Mouse (Mus musculus) midbrain, postnatal 0 days (tissue): ENCODE results near the gene Anp32e. TPM values are rescaled to one million over a fixed set of nuclear protein-coding genes. Genes with fewer than 3 reads are reported as not detected.
"Not testable (repeated sequence)": the region's sequence is repeated elsewhere in the genome, so short reads cannot be mapped to it uniquely, and the experiment has no call there.

Experiments
- ATAC-seq: fragments of 200-750 bp; cut with Nextera tagmentation; 2 replicates; pipeline ENCODE4 v1.8.0; 2017; ENCODE audit warnings: moderate number of reproducible peaks, mild to moderate bottlenecking, moderate TSS enrichment, moderate library complexity; ENCODE audit not compliant: low FRiP score
- DNase-seq: peaks from one replicate; pipeline ENCODE4 v3.0.0-alpha.2; 2015; ENCODE audit warnings: low spot score
- H3K27ac ChIP-seq: fragments of 300-500 bp; sonication (generic); 2 replicates; pipeline ENCODE4 v1.5.1; 2014; ENCODE audit warnings: low read depth, mild to moderate bottlenecking, low read length, mixed read lengths
- H3K27me3 ChIP-seq: fragments of 300-500 bp; sonication (generic); 2 replicates; pipeline ENCODE4 v1.6.1; 2014; ENCODE audit warnings: low read length, control low read depth, mixed read lengths; ENCODE audit not compliant: insufficient read depth
- H3K36me3 ChIP-seq: fragments of 300-500 bp; sonication (generic); 2 replicates; pipeline ENCODE4 v1.6.1; 2014; ENCODE audit warnings: low read length, control low read depth, mixed read lengths; ENCODE audit not compliant: insufficient read depth
- H3K4me1 ChIP-seq: fragments of 300-500 bp; sonication (generic); 2 replicates; pipeline ENCODE4 v1.6.1; 2014; ENCODE audit warnings: mild to moderate bottlenecking, control low read depth, antibody characterized with exemption, low read length, mixed read lengths; ENCODE audit not compliant: insufficient read depth
- H3K4me2 ChIP-seq: fragments of 300-500 bp; sonication (generic); 2 replicates; pipeline ENCODE4 v1.6.1; 2014; ENCODE audit warnings: low read depth, mild to moderate bottlenecking, low read length, mixed read lengths; ENCODE audit not compliant: poor library complexity, severe bottlenecking
- H3K4me3 ChIP-seq: fragments of 300-500 bp; sonication (generic); 2 replicates; pipeline ENCODE4 v1.5.1; 2014; ENCODE audit warnings: low read depth, mild to moderate bottlenecking, low read length, moderate library complexity
- H3K9ac ChIP-seq: fragments of 300-500 bp; sonication (generic); replicated peaks from 2 replicates; pipeline ENCODE4 v1.6.1; 2014; ENCODE audit warnings: mild to moderate bottlenecking, low read length, moderate library complexity, mixed read lengths; ENCODE audit not compliant: poor library complexity, severe bottlenecking
- H3K9me3 ChIP-seq: fragments of 300-500 bp; sonication (generic); 2 replicates; pipeline ENCODE4 v1.6.1; 2016; ENCODE audit warnings: low read length, control low read depth
- CTCF ChIP-seq: IDR thresholded peaks from 2 replicates; pipeline ENCODE4 v1.5.1; 2016; ENCODE audit warnings: antibody characterized with exemption, mild to moderate bottlenecking
- WGBS: fragments of 180-500 bp; shearing (Covaris S2); extraction: QIAGEN DNeasy Blood & Tissue Kit; methylation state at CpG from one replicate; pipeline ENCODE4 v1.1.7; 2014; 5-methylcytosine and 5-hydroxymethylcytosine counted together
- polyA plus RNA-seq: library from polyadenylated mRNA; unstranded; fragments of >200 nt; fragmentation: Nextera tagmentation; extraction: Ambion mirVana; gene quantifications from 2 replicates; pipeline ENCODE4 v1.2.1, GENCODE M21; 2015
- total RNA-seq: library from RNA; depleted of rRNA; stranded (reverse); fragments of >200 nt; gene quantifications from 2 replicates; pipeline ENCODE4 v1.2.3, GENCODE M21; 2014

Gene Anp32e
- total and polyA plus RNA-seq, 2 experiments from 2014 or later: 24.7 to 86.9 TPM

- H3K4me3 ChIP-seq: no peak overlapping the region
Measured at GRCm38 (mm10) chr3:95906860-95907259, 22.2 kb upstream of the Anp32e start.

GRCm38 (mm10) chr3:95907613-95908012, 21.4 kb upstream of the Anp32e start:
- TF ChIP-seq CTCF: no peak
- ATAC-seq (no peak), DNase-seq (no peak)
- no peak overlapping the region for H3K27ac ChIP-seq
- no peak overlapping the region for H3K9ac ChIP-seq
- H3K36me3 ChIP-seq: no peaks in the 10 kb centered on the region
- no peaks in the 10 kb centered on the region for H3K9me3 ChIP-seq
- no peak overlapping the region for H3K4me2 ChIP-seq
- H3K27me3 ChIP-seq: peaks cover 27% of the 10 kb centered on the region
- H3K4me3 ChIP-seq: no peak overlapping the region
- H3K4me1 ChIP-seq: peaks cover 8% of the 10 kb centered on the region; the same call in 1 of the 2 replicates
- 35% methylated on average over 4 of the region's 4 CpGs for WGBS

More at GRCm38 (mm10) chr3:95906860-95907259, 22.2 kb upstream of the Anp32e start:
- Histone ChIP-seq H3K36me3 (no peaks in the 10 kb centered on the region), H3K4me2 (peak overlapping the region; percentile 28), H3K27ac (no peak overlapping the region), H3K9ac (no peak overlapping the region), H3K27me3 (peaks cover 27% of the 10 kb centered on the region), H3K4me1 (peaks cover 8% of the 10 kb centered on the region; the same call in 1 of the 2 replicates), H3K9me3 (no peaks in the 10 kb centered on the region)
- 0% methylated on average over 12 of the region's 12 CpGs for WGBS
- ATAC-seq: no peak
- DNase-seq: peak; percentile 54
- TF ChIP-seq CTCF: peak; percentile 83

- H3K9ac ChIP-seq: no peak overlapping the region
- H3K27ac ChIP-seq: no peak overlapping the region
- H3K4me2 ChIP-seq: no peak overlapping the region
- 95% methylated on average over 4 of the region's 4 CpGs for WGBS
- H3K4me1 ChIP-seq: no peaks in the 10 kb centered on the region
- no peak for TF ChIP-seq CTCF
- H3K4me3 ChIP-seq: no peak overlapping the region
- no peaks in the 10 kb centered on the region for H3K36me3 ChIP-seq
- H3K27me3 ChIP-seq: no peaks in the 10 kb centered on the region
- DNase-seq (no peak), ATAC-seq (no peak)
- no peaks in the 10 kb centered on the region for H3K9me3 ChIP-seq
Measured at GRCm38 (mm10) chr3:95914706-95915105, 14.3 kb upstream of the Anp32e start.

- no peaks in the 10 kb centered on the region for H3K36me3 ChIP-seq
- H3K9ac ChIP-seq: no peak overlapping the region
- H3K4me3 ChIP-seq: no peak overlapping the region
- DNase-seq (no peak), ATAC-seq (no peak)
- H3K9me3 ChIP-seq: no peaks in the 10 kb centered on the region
- no peaks in the 10 kb centered on the region for H3K4me1 ChIP-seq
- no peak for TF ChIP-seq CTCF
- H3K27ac ChIP-seq: no peak overlapping the region
- WGBS: 75% methylated on average over 7 of the region's 7 CpGs
- no peaks in the 10 kb centered on the region for H3K27me3 ChIP-seq
- H3K4me2 ChIP-seq: no peak overlapping the region
Measured at GRCm38 (mm10) chr3:95916760-95917159, 12.3 kb upstream of the Anp32e start.

GRCm38 (mm10) chr3:95920532-95920931, 8.5 kb upstream of the Anp32e start:
- H3K9ac ChIP-seq, H3K27ac ChIP-seq, H3K27me3 ChIP-seq, H3K36me3 ChIP-seq, DNase-seq, H3K9me3 ChIP-seq, H3K4me2 ChIP-seq, H3K4me1 ChIP-seq, ATAC-seq, H3K4me3 ChIP-seq: not testable (repeated sequence)
- 50% methylated on average over 2 of the region's 2 CpGs for WGBS

GRCm38 (mm10) chr3:95923429-95923828, 5.6 kb upstream of the Anp32e start:
- not testable (repeated sequence) for DNase-seq, H3K9me3 ChIP-seq, H3K9ac ChIP-seq, H3K27me3 ChIP-seq, H3K36me3 ChIP-seq, H3K27ac ChIP-seq, H3K4me3 ChIP-seq, H3K4me1 ChIP-seq, H3K4me2 ChIP-seq, ATAC-seq
- 88% methylated on average over 7 of the region's 7 CpGs for WGBS
